Mouse (Mus musculus) kidney, adult 2 months (tissue): ENCODE results near the gene Asap2. TPM values are rescaled to one million over a fixed set of nuclear protein-coding genes. Genes with fewer than 3 reads are reported as not detected.

Experiments used
- DNase-seq: peaks from one replicate; pipeline ENCODE4 v3.0.0; 2021
- H3K27ac ChIP-seq: fragments of 200-500 bp; 2 replicates; pipeline ENCODE4 v1.5.1; 2012; ENCODE audit warnings: low read depth, low read length, control low read depth, inconsistent platforms; ENCODE audit not compliant: insufficient read depth
- H3K27me3 ChIP-seq: fragments of 200-500 bp; replicated peaks from 2 replicates; pipeline ENCODE4 v1.6.1; 2012; ENCODE audit warnings: mild to moderate bottlenecking, moderate library complexity, low read length, inconsistent platforms; ENCODE audit not compliant: control insufficient read depth, insufficient read depth
- H3K36me3 ChIP-seq: fragments of 200-500 bp; 2 replicates; pipeline ENCODE4 v1.6.1; 2012; ENCODE audit warnings: mild to moderate bottlenecking, moderate library complexity, low read length, inconsistent platforms; ENCODE audit not compliant: control insufficient read depth, insufficient read depth
- H3K4me1 ChIP-seq: fragments of 200-500 bp; 2 replicates; pipeline ENCODE4 v1.6.1; 2011; ENCODE audit warnings: low read length; ENCODE audit not compliant: control insufficient read depth, insufficient read depth
- H3K4me3 ChIP-seq: fragments of 200-500 bp; 2 replicates; pipeline ENCODE4 v1.5.1; 2011; ENCODE audit warnings: mild to moderate bottlenecking, low read depth, low read length, control low read depth; ENCODE audit not compliant: insufficient read depth
- CTCF ChIP-seq: fragments of 200-500 bp; conservative IDR thresholded peaks from 2 replicates; pipeline ENCODE4 v1.5.1; 2011; ENCODE audit warnings: low read depth, mild to moderate bottlenecking, control low read depth, low read length, moderate library complexity, mixed read lengths; ENCODE audit not compliant: insufficient read depth, insufficient read length
- POLR2A ChIP-seq: fragments of 200-500 bp; IDR thresholded peaks from one replicate; pipeline ENCODE4 v1.6.1; 2011; ENCODE audit warnings: low read depth, low read length, control low read depth
- WGBS: fragments of 180-500 bp; shearing (Covaris S2); methylation state at CpG from one replicate; pipeline ENCODE4 v1.1.7; 2018; 5-methylcytosine and 5-hydroxymethylcytosine counted together
- polyA plus RNA-seq: library from polyadenylated mRNA; depleted of rRNA; stranded (reverse); fragments of >200 nt; gene quantifications from 2 replicates; pipeline ENCODE4 v1.2.3, GENCODE M21; 2012

The Asap2 gene
- polyA plus RNA-seq, 1 experiment, result 8.2 TPM

- Histone ChIP-seq H3K4me1 (no peaks in the 10 kb centered on the region), H3K27me3 (no peaks in the 10 kb centered on the region), H3K27ac (no peak overlapping the region), H3K4me3 (no peak overlapping the region), H3K36me3 (peaks cover 2% of the 10 kb centered on the region; the same call in 1 of the 2 replicates)
- DNase-seq, result no peak
- TF ChIP-seq CTCF (no peak), POLR2A (no peak)
- WGBS, result 78% methylated on average over 2 of the region's 2 CpGs
Measured at GRCm38 (mm10) chr12:21266784-21267098, 276.5 kb downstream of the Asap2 start.

GRCm38 (mm10) chr12:21268083-21268616 is 277.9 kb downstream of the Asap2 start:
- WGBS, result 90% methylated on average over 8 of the region's 8 CpGs
- H3K4me1 ChIP-seq, result no peaks in the 10 kb centered on the region

GRCm38 (mm10) chr12:21274446-21274845 is 284.2 kb downstream of the Asap2 start:
- Histone ChIP-seq H3K4me1 (no peaks in the 10 kb centered on the region), H3K27ac (no peak overlapping the region), H3K36me3 (peaks cover 5% of the 10 kb centered on the region), H3K27me3 (no peaks in the 10 kb centered on the region), H3K4me3 (no peak overlapping the region)
- DNase-seq, result no peak
- 89% methylated on average over 7 of the region's 7 CpGs for WGBS
- no peak for TF ChIP-seq CTCF
- TF ChIP-seq POLR2A, result no peak

More at GRCm38 (mm10) chr12:21268083-21268616, 277.9 kb downstream of the Asap2 start:
- H3K27ac ChIP-seq, result no peak overlapping the region
- peaks cover 3% of the 10 kb centered on the region for H3K36me3 ChIP-seq
- H3K27me3 ChIP-seq, result no peaks in the 10 kb centered on the region
- no peak overlapping the region for H3K4me3 ChIP-seq
- TF ChIP-seq POLR2A (no peak), CTCF (no peak)
- DNase-seq, result no peak

- Histone ChIP-seq H3K27me3 (no peaks in the 10 kb centered on the region), H3K4me3 (no peak overlapping the region), H3K4me1 (no peaks in the 10 kb centered on the region), H3K27ac (no peak overlapping the region), H3K36me3 (peaks cover 3% of the 10 kb centered on the region; the same call in 1 of the 2 replicates)
- no peak for TF ChIP-seq POLR2A
- TF ChIP-seq CTCF, result no peak
- no peak for DNase-seq
- WGBS, result 80% methylated on average over 1 of the region's 1 CpGs
Measured at GRCm38 (mm10) chr12:21277352-21277864, 287.1 kb downstream of the Asap2 start.

- TF ChIP-seq POLR2A, result no peak
- TF ChIP-seq CTCF, result no peak
- 57% methylated on average over 11 of the region's 11 CpGs for WGBS
- Histone ChIP-seq H3K4me3 (peak within 1 kb of the TSS; percentile 98), H3K36me3 (no peaks in the 10 kb centered on the region), H3K4me1 (peaks cover 6% of the 10 kb centered on the region), H3K27me3 (no peaks in the 10 kb centered on the region), H3K27ac (peak within 1 kb of the TSS; percentile 85)
- DNase-seq, result no peak
Measured at GRCm38 (mm10) chr12:21284761-21285441, 294.6 kb downstream of the Asap2 start, which contains the start of gene Cpsf3. Gene Cpsf3, plus strand, starts transcription at chr12:21285391.

- TF ChIP-seq POLR2A, result no peak
- no peak for TF ChIP-seq CTCF
- Histone ChIP-seq H3K4me3 (peak overlapping the region; percentile 98), H3K36me3 (no peaks in the 10 kb centered on the region), H3K27me3 (no peaks in the 10 kb centered on the region), H3K27ac (peak overlapping the region; percentile 85), H3K4me1 (peaks cover 6% of the 10 kb centered on the region)
- DNase-seq, result no peak
- under 1% methylated on average over 47 of the region's 47 CpGs for WGBS
Measured at GRCm38 (mm10) chr12:21285508-21286242, 295.4 kb downstream of the Asap2 start.

- WGBS, result under 1% methylated on average over 28 of the region's 28 CpGs
- TF ChIP-seq CTCF (no peak), POLR2A (no peak)
- H3K4me3 ChIP-seq, result peak within 1 kb of the TSS; percentile 98
- peaks cover 6% of the 10 kb centered on the region for H3K4me1 ChIP-seq
- no peaks in the 10 kb centered on the region for H3K27me3 ChIP-seq
- peak within 1 kb of the TSS; percentile 85 for H3K27ac ChIP-seq
- DNase-seq, result peak; percentile 99
- no peaks in the 10 kb centered on the region for H3K36me3 ChIP-seq
Measured at GRCm38 (mm10) chr12:21286243-21286622, 296.0 kb downstream of the Asap2 start, which contains the start of gene Itgb1bp1. Gene Itgb1bp1, minus strand, starts transcription at chr12:21286284.
